Mouse (Mus musculus) liver, embryonic 14.5 days (tissue): Measurements from ENCODE around the gene Cic. TPM values are rescaled to one million over a fixed set of nuclear protein-coding genes. Genes with fewer than 3 reads are reported as not detected.

Source experiments
- ATAC-seq: fragments of 200-750 bp; cut with Nextera tagmentation; 2 replicates; pipeline ENCODE4 v1.8.0; 2017; ENCODE audit warnings: moderate number of reproducible peaks, mild to moderate bottlenecking, moderate library complexity; ENCODE audit not compliant: insufficient read depth
- DNase-seq, 3 experiments: peaks; one replicate each; pipeline ENCODE4 v3.0.0-alpha.2; 2012 to 2013; ENCODE audit warnings: low read depth in 3 of 3, low spot score in 3 of 3
- H3K27ac ChIP-seq: fragments of 300-500 bp; sonication (generic); 2 replicates; pipeline ENCODE4 v1.5.1; 2014; ENCODE audit warnings: moderate library complexity, mild to moderate bottlenecking, control low read depth, inconsistent platforms
- H3K27me3 ChIP-seq: fragments of 300-500 bp; sonication (generic); 2 replicates; pipeline ENCODE4 v1.6.1; 2014; ENCODE audit warnings: mild to moderate bottlenecking, low read length, moderate library complexity; ENCODE audit not compliant: control insufficient read depth, insufficient read depth
- H3K36me3 ChIP-seq: fragments of 300-500 bp; sonication (generic); replicated peaks from 2 replicates; pipeline ENCODE4 v1.6.1; 2014; ENCODE audit warnings: low read depth; ENCODE audit not compliant: control insufficient read depth, insufficient read depth
- H3K4me1 ChIP-seq, 2 experiments: fragments of 200-500 bp in 1 of 2; fragments of 300-500 bp in 1 of 2; sonication (generic) in 1 of 2; replicated peaks; 2 replicates each; pipeline ENCODE4 v1.6.1; 2012 to 2014; ENCODE audit warnings: antibody characterized with exemption in 1 of 2, inconsistent platforms in 1 of 2, low read length in 1 of 2; ENCODE audit not compliant: control insufficient read depth in 2 of 2, insufficient read depth in 2 of 2
- H3K4me2 ChIP-seq: fragments of 300-500 bp; sonication (generic); 2 replicates; pipeline ENCODE4 v1.6.1; 2014; ENCODE audit warnings: low read depth, mild to moderate bottlenecking, control low read depth, moderate library complexity
- H3K4me3 ChIP-seq, 2 experiments: fragments of 200-500 bp in 1 of 2; fragments of 300-500 bp in 1 of 2; sonication (generic) in 1 of 2; 2 replicates each; pipeline ENCODE4 v1.5.1; 2012 to 2014; ENCODE audit warnings: low read depth in 2 of 2, low read length in 2 of 2, mild to moderate bottlenecking in 2 of 2, control low read depth in 1 of 2, inconsistent platforms in 1 of 2, moderate library complexity in 1 of 2; ENCODE audit not compliant: insufficient read depth in 1 of 2
- H3K9ac ChIP-seq: fragments of 300-500 bp; sonication (generic); replicated peaks from 2 replicates; pipeline ENCODE4 v1.6.1; 2014; ENCODE audit warnings: mild to moderate bottlenecking, control low read depth, moderate library complexity
- H3K9me3 ChIP-seq: fragments of 300-500 bp; sonication (generic); 2 replicates; pipeline ENCODE4 v1.6.1; 2016; ENCODE audit warnings: low read length, mixed read lengths; ENCODE audit not compliant: control insufficient read depth
- CTCF ChIP-seq: IDR thresholded peaks from 2 replicates; pipeline ENCODE4 v1.5.1; 2016; ENCODE audit warnings: antibody characterized with exemption, low read depth, control low read depth
- EP300 ChIP-seq: IDR thresholded peaks from 2 replicates; pipeline ENCODE4 v1.6.1; 2016; ENCODE audit warnings: antibody characterized with exemption, low read depth
- WGBS: fragments of 180-500 bp; shearing (Covaris S2); extraction: QIAGEN DNeasy Blood & Tissue Kit; methylation state at CpG from one replicate; pipeline ENCODE4 v1.1.7; 2014; ENCODE audit not compliant: insufficient replicate concordance; 5-methylcytosine and 5-hydroxymethylcytosine counted together
- polyA plus RNA-seq, 2 experiments: library from polyadenylated mRNA; depleted of rRNA in 1 of 2; stranded (reverse) in 1 of 2; unstranded in 1 of 2; fragments of >200 nt; fragmentation: Nextera tagmentation in 1 of 2; extraction: Ambion mirVana in 1 of 2; gene quantifications; 2 replicates each; pipeline versions ENCODE4 v1.2.1 to v1.2.3; 2012 to 2014

The Cic gene
- polyA plus RNA-seq, 2 experiments: 9.7 to 14.8 TPM

DNA sequence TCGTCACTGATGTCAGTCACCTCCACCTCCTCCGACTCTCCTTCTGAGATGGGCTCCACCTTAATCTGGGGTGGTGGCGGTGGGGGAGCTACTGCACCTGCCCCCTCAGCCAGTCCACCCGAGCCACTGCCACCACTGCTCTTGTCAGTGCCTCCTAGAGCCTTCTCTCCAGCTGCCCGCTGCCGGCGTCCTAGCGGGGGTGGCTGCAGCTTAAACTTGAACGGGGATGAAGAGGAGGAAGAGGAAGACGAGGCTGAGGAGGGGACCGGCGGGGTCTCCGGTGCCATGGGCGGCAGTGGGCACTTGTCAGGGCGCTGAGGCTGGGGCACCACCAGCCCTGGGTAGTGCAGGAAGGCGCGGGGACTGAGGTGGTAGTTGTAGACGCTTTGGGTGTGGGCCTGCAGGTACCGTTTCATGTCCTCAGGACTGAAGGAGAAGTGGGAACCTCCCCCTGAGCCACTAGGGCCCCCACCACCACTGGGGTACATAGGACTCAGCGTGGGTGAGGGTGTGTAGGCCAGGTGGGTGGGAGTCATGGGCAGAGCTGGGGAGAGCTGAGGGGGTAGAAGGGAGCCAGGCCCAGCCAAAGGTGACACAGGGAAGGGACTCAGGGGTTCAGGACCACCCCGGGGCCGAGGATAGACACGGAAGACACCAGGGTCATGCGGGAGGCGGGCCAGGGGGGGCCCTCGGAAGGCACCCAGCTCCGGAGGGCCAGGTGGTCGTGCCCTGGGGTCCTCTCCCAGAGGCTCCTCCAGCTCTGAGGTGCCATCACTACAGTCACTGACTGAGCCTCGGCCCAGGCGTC lies 22.7 kb upstream of the Cic start:
- no peak overlapping the region for H3K4me3 ChIP-seq
- peaks cover 9 to 10% of the 10 kb centered on the region in 2 experiments for H3K4me1 ChIP-seq
- no peaks in the 10 kb centered on the region for H3K9me3 ChIP-seq
- H3K27me3 ChIP-seq: no peaks in the 10 kb centered on the region
- H3K9ac ChIP-seq: no peak overlapping the region
- ATAC-seq (no peak), DNase-seq (no peak)
- no peak overlapping the region for H3K27ac ChIP-seq
- TF ChIP-seq EP300 (no peak), CTCF (no peak)
- WGBS: 86% methylated on average over 30 of the region's 30 CpGs
- H3K4me2 ChIP-seq: no peak overlapping the region
- H3K36me3 ChIP-seq: no peaks in the 10 kb centered on the region

DNA sequence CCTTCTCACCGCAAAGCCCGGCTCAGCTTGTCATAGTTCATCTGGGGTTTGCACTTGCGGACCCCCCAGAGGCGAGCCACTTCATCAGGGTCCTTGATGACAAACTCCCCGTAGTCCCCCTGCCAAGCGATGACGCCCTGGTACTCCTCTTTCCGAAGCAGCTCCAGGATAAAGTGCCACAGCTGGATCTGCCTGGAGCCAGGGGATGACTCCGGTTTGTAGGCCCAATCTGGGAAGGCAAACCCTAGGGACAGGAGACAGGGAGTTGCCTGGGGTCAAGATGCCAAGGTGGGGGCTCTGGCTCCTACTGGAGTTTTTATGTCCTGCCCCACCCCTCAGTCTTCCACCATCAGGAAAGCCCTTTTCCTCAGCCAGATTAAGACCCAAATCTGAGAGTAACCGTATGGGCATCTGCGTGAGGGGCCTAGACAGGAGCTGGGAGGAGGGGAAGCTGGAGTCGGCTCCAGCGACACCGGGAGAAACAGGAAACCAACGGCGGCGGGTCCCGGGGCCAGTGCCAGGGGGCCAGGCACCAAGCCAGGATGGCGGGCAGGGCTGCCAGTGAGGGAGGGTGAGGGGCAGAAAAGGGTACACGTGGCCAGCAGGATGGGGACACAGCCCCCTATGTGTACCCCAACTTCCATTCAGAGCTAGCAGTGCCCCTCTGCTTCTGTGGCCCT lies 21.3 kb upstream of the Cic start:
- WGBS: 60% methylated on average over 20 of the region's 20 CpGs
- no peaks in the 10 kb centered on the region for H3K9me3 ChIP-seq
- H3K4me2 ChIP-seq: no peak overlapping the region
- peaks cover 12 to 14% of the 10 kb centered on the region in 2 experiments for H3K4me1 ChIP-seq
- H3K27ac ChIP-seq: no peak overlapping the region
- ATAC-seq (no peak), DNase-seq (no peak)
- no peaks in the 10 kb centered on the region for H3K36me3 ChIP-seq
- no peaks in the 10 kb centered on the region for H3K27me3 ChIP-seq
- no peak for TF ChIP-seq EP300
- TF ChIP-seq CTCF: no peak
- no peak overlapping the region for H3K4me3 ChIP-seq
- no peak overlapping the region for H3K9ac ChIP-seq

DNA sequence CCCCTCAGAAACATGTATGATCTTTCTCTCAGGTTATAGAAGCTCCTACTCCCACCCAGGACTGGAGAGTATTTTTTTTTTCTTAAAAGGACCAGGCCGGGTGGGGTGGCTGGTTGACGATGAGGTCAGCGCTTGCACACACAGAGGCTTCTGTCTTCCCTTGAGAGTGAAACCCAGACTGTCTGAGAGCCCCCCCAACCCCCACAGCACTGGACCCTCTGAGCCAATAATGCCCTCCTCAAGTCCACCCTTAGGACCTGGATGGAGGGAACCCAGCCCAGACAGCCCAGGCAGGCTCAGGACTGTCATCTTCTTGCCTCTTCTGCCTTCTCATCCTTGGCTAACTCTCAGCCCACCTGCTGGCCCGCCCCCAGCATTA lies 20.8 kb upstream of the Cic start:
- DNase-seq (no peak), ATAC-seq (no peak)
- no peak overlapping the region for H3K27ac ChIP-seq
- H3K9ac ChIP-seq: no peak overlapping the region
- H3K27me3 ChIP-seq: no peaks in the 10 kb centered on the region
- no peaks in the 10 kb centered on the region for H3K36me3 ChIP-seq
- H3K9me3 ChIP-seq: no peaks in the 10 kb centered on the region
- 50% methylated on average over 4 of the region's 4 CpGs for WGBS
- TF ChIP-seq EP300: no peak
- no peak for TF ChIP-seq CTCF
- no peak overlapping the region for H3K4me3 ChIP-seq
- H3K4me2 ChIP-seq: peak overlapping the region; percentile 99
- peaks cover 14 to 19% of the 10 kb centered on the region in 2 experiments for H3K4me1 ChIP-seq

DNA sequence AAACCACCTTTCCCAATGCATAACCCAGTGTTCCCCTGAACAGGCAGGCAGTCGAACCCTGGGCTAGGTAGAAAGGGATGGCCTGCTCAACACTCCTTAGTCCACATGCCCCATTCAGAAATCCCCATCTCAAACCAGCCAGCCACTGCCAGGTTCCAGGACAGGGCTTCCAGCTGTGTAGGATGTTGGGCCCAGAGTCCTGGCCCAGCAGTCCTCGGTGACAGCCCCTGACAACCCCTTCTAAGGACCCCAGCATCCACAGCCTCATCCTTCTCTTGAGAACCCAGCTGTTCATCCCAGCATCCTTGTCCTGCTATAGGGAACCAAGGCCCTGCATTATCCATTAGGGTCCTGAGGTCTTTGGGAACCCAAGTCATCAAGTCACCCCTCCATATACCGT lies 20.0 kb upstream of the Cic start:
- 16% methylated on average over 3 of the region's 3 CpGs for WGBS
- H3K36me3 ChIP-seq: no peaks in the 10 kb centered on the region
- no peaks in the 10 kb centered on the region for H3K27me3 ChIP-seq
- no peak overlapping the region for H3K27ac ChIP-seq
- peak overlapping the region; percentile 3; the same call in 1 of the 2 replicates for H3K9ac ChIP-seq
- peak overlapping the region in 1 of 2 experiments; percentile 74; a peak in 2 of 4 replicates for H3K4me3 ChIP-seq
- TF ChIP-seq CTCF (no peak), EP300 (no peak)
- H3K4me1 ChIP-seq: peaks cover 14 to 20% of the 10 kb centered on the region in 2 experiments
- no peak for DNase-seq
- H3K9me3 ChIP-seq: no peaks in the 10 kb centered on the region
- ATAC-seq: no peak
- H3K4me2 ChIP-seq: peak overlapping the region; percentile 99

DNA sequence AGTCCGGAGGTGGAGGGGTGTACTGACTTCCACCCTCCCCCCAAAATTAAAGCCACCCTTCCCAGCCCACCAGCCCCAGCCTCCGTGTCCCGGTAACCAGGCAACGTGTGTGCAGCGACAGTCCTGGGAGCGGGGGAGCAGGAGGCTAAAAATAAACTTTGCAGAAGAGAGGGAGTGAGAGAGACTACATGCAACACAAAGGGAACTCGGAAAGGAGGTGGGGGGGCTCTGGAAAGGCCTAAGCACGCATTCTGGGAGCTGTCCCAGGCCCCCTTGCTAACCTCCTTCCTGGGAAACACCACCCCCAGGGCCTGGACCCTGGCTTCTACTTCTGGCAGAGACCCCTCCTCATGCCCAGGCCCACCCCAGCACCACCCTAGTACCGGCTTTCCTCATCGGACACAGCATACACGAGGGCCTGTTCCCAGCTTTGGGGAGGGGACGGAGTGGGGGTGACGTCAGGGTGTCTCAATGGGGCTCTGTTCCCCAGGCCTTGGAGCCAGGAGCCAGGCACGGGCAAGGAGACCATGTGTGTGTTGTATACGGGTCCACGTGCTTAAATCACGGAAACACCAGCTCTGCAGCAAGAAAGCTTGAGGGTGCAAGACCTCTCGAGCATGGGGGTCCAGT lies 19.4 kb upstream of the Cic start:
- Histone ChIP-seq H3K4me1 (peaks cover 14 to 20% of the 10 kb centered on the region in 2 experiments), H3K4me3 (peak overlapping the region; percentile 65 to 74)
- 7% methylated on average over 18 of the region's 18 CpGs for WGBS

More for the DNA sequence above, 19.4 kb upstream of the Cic start:
- ATAC-seq (no peak), DNase-seq (no peak)
- no peaks in the 10 kb centered on the region for H3K27me3 ChIP-seq
- H3K27ac ChIP-seq: no peak overlapping the region
- no peaks in the 10 kb centered on the region for H3K36me3 ChIP-seq
- peak overlapping the region; percentile 40 for H3K9ac ChIP-seq
- TF ChIP-seq EP300: no peak
- no peak for TF ChIP-seq CTCF
- no peaks in the 10 kb centered on the region for H3K9me3 ChIP-seq
- H3K4me2 ChIP-seq: peak overlapping the region; percentile 99
